ENCODE assay signal across 8 mouse cellular contexts in the genomic region with DNA sequence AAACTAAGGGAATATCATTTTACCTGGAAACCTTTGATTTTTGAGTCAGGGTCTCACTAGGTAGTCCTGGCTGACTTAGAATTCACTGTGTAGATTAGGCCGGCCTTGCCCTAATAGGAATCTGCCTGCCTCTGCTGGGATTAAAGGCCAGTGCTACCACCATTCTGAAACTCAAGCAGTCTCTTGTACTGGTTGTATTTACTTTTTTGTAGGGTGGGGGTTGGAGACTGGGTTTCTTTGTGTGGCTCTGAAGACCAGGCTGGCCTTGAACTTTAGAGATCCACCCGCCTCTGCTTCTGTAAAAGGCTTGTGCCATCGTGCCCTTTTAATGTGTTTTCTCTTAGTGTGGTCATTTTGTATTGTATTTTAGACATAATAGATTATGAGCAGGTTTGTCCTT. TPM values are rescaled to one million over a fixed set of nuclear protein-coding genes. Genes with fewer than 3 reads are reported as not detected.
DNase-seq lines count a peak whose midpoint lies in the region; ATAC-seq and TF ChIP-seq lines count a peak whose summit lies in the region.

No protein-coding gene starts in this region.

- no peaks in the 10 kb centered on the region for H3K9me3 ChIP-seq in forebrain, embryonic 14.5 days (replicated peaks; ENCODE audit: control insufficient read depth, low read length)
- no peaks in the 10 kb centered on the region for H3K9me3 ChIP-seq in liver, embryonic 13.5 days (replicated peaks)

- H3K79me3 ChIP-seq in C2C12 (ENCODE audit: low read depth) = peaks cover 81% of the 10 kb centered on the region

- H3K9ac ChIP-seq in forebrain, embryonic 14.5 days (ENCODE audit: low read length) = peak overlapping the region; percentile 26
- H3K9ac ChIP-seq in liver, embryonic 13.5 days = peak overlapping the region; percentile 76

- no peak for TF ChIP-seq CTCF in C2C12 (IDR thresholded peaks at IDR 0.05; ENCODE audit: control insufficient read depth, insufficient read depth, insufficient read length)

- H3K4me2 ChIP-seq in forebrain, embryonic 14.5 days (ENCODE audit: low read length) = peak overlapping the region; percentile 93
- peak overlapping the region; percentile 85 for H3K4me2 ChIP-seq in liver, embryonic 13.5 days

- DNase-seq in embryo, embryonic 10.5 days (ENCODE audit: low spot score) = peak; percentile 24
- DNase-seq in embryo, embryonic 10 days (ENCODE audit: low spot score) = no peak
- DNase-seq in forebrain, embryonic 14.5 days (ENCODE audit: low spot score) = no peak
- no peak for DNase-seq in liver, embryonic 13.5 days
- no peak for DNase-seq in left cerebral cortex, adult 11 months (ENCODE audit: low spot score)

- no peak for ATAC-seq in forebrain, embryonic 14.5 days
- no peak for ATAC-seq in liver, embryonic 13.5 days (ENCODE audit: low read depth)
- no peak for ATAC-seq in inflammation-experienced regulatory T-cells, adult 6 months
- ATAC-seq in activated CD4-positive, CD25-positive, alpha-beta regulatory T cell, adult 4 months = no peak

- 59% methylated on average over 3 of the region's 3 CpGs for WGBS in forebrain, embryonic 14.5 days
- 33% methylated on average over 3 of the region's 3 CpGs for WGBS in liver, embryonic 13.5 days (ENCODE audit: insufficient replicate concordance)

- no peak overlapping the region for H3K27ac ChIP-seq in forebrain, embryonic 14.5 days (ENCODE audit: low read depth, low read length)
- H3K27ac ChIP-seq in liver, embryonic 13.5 days = no peak overlapping the region

- peaks cover 92% of the 10 kb centered on the region for H3K79me2 ChIP-seq in C2C12 (ENCODE audit: control insufficient read depth, insufficient read depth)

- peaks cover 38% of the 10 kb centered on the region for H3K36me3 ChIP-seq in C2C12 (ENCODE audit: control insufficient read depth, insufficient read depth)
- H3K36me3 ChIP-seq in forebrain, embryonic 14.5 days (ENCODE audit: control insufficient read depth, insufficient read depth, low read length) = peaks cover 21% of the 10 kb centered on the region
- H3K36me3 ChIP-seq in liver, embryonic 13.5 days = peaks cover 30% of the 10 kb centered on the region

- no peaks in the 10 kb centered on the region for H3K27me3 ChIP-seq in C2C12 (ENCODE audit: control insufficient read depth, insufficient read depth, insufficient read length)
- no peaks in the 10 kb centered on the region for H3K27me3 ChIP-seq in forebrain, embryonic 14.5 days (replicated peaks; ENCODE audit: control insufficient read depth, insufficient read depth, low read length)
- H3K27me3 ChIP-seq in liver, embryonic 13.5 days = no peaks in the 10 kb centered on the region

- H3K4me3 ChIP-seq in C2C12 (ENCODE audit: insufficient read depth, poor library complexity, severe bottlenecking) = peak overlapping the region; percentile 67
- H3K4me3 ChIP-seq in forebrain, embryonic 14.5 days (ENCODE audit: low read depth, low read length) = peak overlapping the region; percentile 73
- H3K4me3 ChIP-seq in liver, embryonic 13.5 days (replicated peaks) = peak overlapping the region; percentile 87

- H3K4me1 ChIP-seq in forebrain, embryonic 14.5 days (ENCODE audit: control insufficient read depth, insufficient read depth, low read length) = peaks cover 9% of the 10 kb centered on the region
- peaks cover 41% of the 10 kb centered on the region for H3K4me1 ChIP-seq in liver, embryonic 13.5 days (replicated peaks)

- H3ac ChIP-seq in C2C12 (ENCODE audit: control insufficient read depth, insufficient read length, low read depth) = no peak overlapping the region

TF ChIP-seq in C2C12, 6 proteins besides CTCF, POLR2A, EP300 and RAD21:
- TF ChIP-seq MYOG (IDR thresholded peaks at IDR 0.05; ENCODE audit: control insufficient read depth, extremely low read depth, insufficient read length) (no peak), USF1 (IDR thresholded peaks at IDR 0.05; ENCODE audit: low read depth) (no peak), MAX (IDR thresholded peaks at IDR 0.05) (no peak), MYOD1 (IDR thresholded peaks at IDR 0.05; ENCODE audit: control insufficient read depth, insufficient read length, low read depth) (no peak), CEBPB (IDR thresholded peaks at IDR 0.05; ENCODE audit: low read depth) (no peak), FOSL1 (IDR thresholded peaks at IDR 0.05; ENCODE audit: insufficient read depth, low read length, poor library complexity, severe bottlenecking) (no peak)

RNA-seq across cellular contexts. Expression of a gene that starts 1.9 kb away (rescaled TPM):
- polyA plus RNA-seq in C2C12 (2012; fragmentation: generic; extraction: Trizol) = 53.5 TPM
- 126 and 131 TPM in 2 replicates for polyA plus RNA-seq in forebrain, embryonic 14.5 days (2014; fragmentation: Nextera tagmentation; extraction: Ambion mirVana)
- 47.8 and 49.8 TPM in 2 replicates for polyA plus RNA-seq in liver, embryonic 13.5 days (2015; fragmentation: Nextera tagmentation; extraction: Ambion mirVana)
- 100 to 1,000 TPM; 128 to 236 (median 180) TPM for polyA plus RNA-seq in inflammation-experienced regulatory T-cells, adult 6 months (2017; shearing (Covaris generic))
- polyA plus RNA-seq in activated CD4-positive, CD25-positive, alpha-beta regulatory T cell, adult 4 months (2017; shearing (Covaris generic)) = 100 to 1,000 TPM; 119 to 186 TPM

RNA-seq across cellular contexts. Expression of a gene that starts 2.5 kb away (rescaled TPM):
- polyA plus RNA-seq in C2C12 (2012; fragmentation: generic; extraction: Trizol) = 131 TPM
- 64.9 and 66.7 TPM in 2 replicates for polyA plus RNA-seq in forebrain, embryonic 14.5 days (2014; fragmentation: Nextera tagmentation; extraction: Ambion mirVana)
- polyA plus RNA-seq in liver, embryonic 13.5 days (2015; fragmentation: Nextera tagmentation; extraction: Ambion mirVana) = 116 and 126 TPM in 2 replicates
- 10 to 100 TPM; 49.5 to 76.2 (median 64.5) TPM for polyA plus RNA-seq in inflammation-experienced regulatory T-cells, adult 6 months (2017; shearing (Covaris generic))
- 10 to 100 TPM; 57.7 to 59.6 TPM for polyA plus RNA-seq in activated CD4-positive, CD25-positive, alpha-beta regulatory T cell, adult 4 months (2017; shearing (Covaris generic))

RNA-seq across cellular contexts. Expression of a gene that starts 30.4 kb away (rescaled TPM):
- polyA plus RNA-seq in C2C12 (2012; fragmentation: generic; extraction: Trizol) = 0.16 TPM
- 7.2 and 8.4 TPM in 2 replicates for polyA plus RNA-seq in forebrain, embryonic 14.5 days (2014; fragmentation: Nextera tagmentation; extraction: Ambion mirVana)
- 1.4 and 2.5 TPM in 2 replicates for polyA plus RNA-seq in liver, embryonic 13.5 days (2015; fragmentation: Nextera tagmentation; extraction: Ambion mirVana)
- under 1 TPM; 0.56 to 0.62 (median 0.62) TPM for polyA plus RNA-seq in inflammation-experienced regulatory T-cells, adult 6 months (2017; shearing (Covaris generic))
- polyA plus RNA-seq in activated CD4-positive, CD25-positive, alpha-beta regulatory T cell, adult 4 months (2017; shearing (Covaris generic)) = 1 to 10 TPM in 1 of 2 experiments, under 1 TPM in 1; 0.79 to 2.3 TPM

RNA-seq across cellular contexts. Expression of a gene that starts 39.3 kb away (rescaled TPM):
- 12.2 TPM for polyA plus RNA-seq in C2C12 (2012; fragmentation: generic; extraction: Trizol)
- polyA plus RNA-seq in forebrain, embryonic 14.5 days (2014; fragmentation: Nextera tagmentation; extraction: Ambion mirVana) = 15.3 and 19.9 TPM in 2 replicates
- polyA plus RNA-seq in liver, embryonic 13.5 days (2015; fragmentation: Nextera tagmentation; extraction: Ambion mirVana) = 33.9 and 36.7 TPM in 2 replicates
- 10 to 100 TPM; 16.4 to 30.5 (median 17.6) TPM for polyA plus RNA-seq in inflammation-experienced regulatory T-cells, adult 6 months (2017; shearing (Covaris generic))
- polyA plus RNA-seq in activated CD4-positive, CD25-positive, alpha-beta regulatory T cell, adult 4 months (2017; shearing (Covaris generic)) = 10 to 100 TPM; 12.0 to 27.2 TPM

RNA-seq across cellular contexts. Expression of a gene that starts 51.6 kb away (rescaled TPM):
- 15.1 TPM for polyA plus RNA-seq in C2C12 (2012; fragmentation: generic; extraction: Trizol)
- polyA plus RNA-seq in forebrain, embryonic 14.5 days (2014; fragmentation: Nextera tagmentation; extraction: Ambion mirVana) = 105 and 111 TPM in 2 replicates
- polyA plus RNA-seq in liver, embryonic 13.5 days (2015; fragmentation: Nextera tagmentation; extraction: Ambion mirVana) = 5.6 and 6.3 TPM in 2 replicates
- 10 to 100 TPM; 28.2 to 36.1 (median 34.2) TPM for polyA plus RNA-seq in inflammation-experienced regulatory T-cells, adult 6 months (2017; shearing (Covaris generic))
- polyA plus RNA-seq in activated CD4-positive, CD25-positive, alpha-beta regulatory T cell, adult 4 months (2017; shearing (Covaris generic)) = 10 to 100 TPM; 34.6 to 38.3 TPM
